Mouse (Mus musculus) lung, embryonic 14.5 days (tissue): ENCODE results near the gene Scaf8. TPM values are rescaled to one million over a fixed set of nuclear protein-coding genes. Genes with fewer than 3 reads are reported as not detected.
"Not testable (repeated sequence)": the region's sequence is repeated elsewhere in the genome, so short reads cannot be mapped to it uniquely, and the experiment has no call there.

ENCODE experiments used
- ATAC-seq: fragments of 200-750 bp; cut with Nextera tagmentation; 2 replicates; pipeline ENCODE4 v1.8.0; 2017; ENCODE audit warnings: mild to moderate bottlenecking, moderate TSS enrichment, moderate library complexity; ENCODE audit not compliant: insufficient read depth
- DNase-seq: peaks from one replicate; pipeline ENCODE4 v3.0.0-alpha.2; 2015
- H3K27ac ChIP-seq: fragments of 300-500 bp; sonication (generic); 2 replicates; pipeline ENCODE4 v1.5.1; 2014; ENCODE audit warnings: low read depth, mild to moderate bottlenecking, moderate library complexity
- H3K27me3 ChIP-seq: fragments of 300-500 bp; sonication (generic); 2 replicates; pipeline ENCODE4 v1.6.1; 2014; ENCODE audit warnings: low read length, control low read depth; ENCODE audit not compliant: insufficient read depth
- H3K36me3 ChIP-seq: fragments of 300-500 bp; sonication (generic); 2 replicates; pipeline ENCODE4 v1.6.1; 2014; ENCODE audit warnings: control low read depth; ENCODE audit not compliant: insufficient read depth
- H3K4me1 ChIP-seq: fragments of 300-500 bp; sonication (generic); 2 replicates; pipeline ENCODE4 v1.6.1; 2014; ENCODE audit warnings: antibody characterized with exemption, control low read depth; ENCODE audit not compliant: insufficient read depth
- H3K4me2 ChIP-seq: fragments of 300-500 bp; sonication (generic); 2 replicates; pipeline ENCODE4 v1.6.1; 2014; ENCODE audit warnings: mild to moderate bottlenecking
- H3K4me3 ChIP-seq: fragments of 300-500 bp; sonication (generic); 2 replicates; pipeline ENCODE4 v1.5.1; 2014; ENCODE audit warnings: low read depth, low read length
- H3K9ac ChIP-seq: fragments of 300-500 bp; sonication (generic); 2 replicates; pipeline ENCODE4 v1.6.1; 2014
- H3K9me3 ChIP-seq: fragments of 300-500 bp; sonication (generic); 2 replicates; pipeline ENCODE4 v1.6.1; 2016; ENCODE audit warnings: low read depth, low read length, control low read depth
- CTCF ChIP-seq: IDR thresholded peaks from 2 replicates; pipeline ENCODE4 v1.5.1; 2016; ENCODE audit warnings: antibody characterized with exemption, low read depth
- WGBS: fragments of 180-500 bp; shearing (Covaris S2); extraction: QIAGEN DNeasy Blood & Tissue Kit; methylation state at CpG from one replicate; pipeline ENCODE4 v1.1.7; 2014; 5-methylcytosine and 5-hydroxymethylcytosine counted together
- polyA plus RNA-seq: library from polyadenylated mRNA; unstranded; fragments of >200 nt; fragmentation: Nextera tagmentation; extraction: Ambion mirVana; gene quantifications from 2 replicates; pipeline ENCODE4 v1.2.1, GENCODE M21; 2014

The Scaf8 gene
- polyA plus RNA-seq, 1 experiment from 2014 or later = 30.2 TPM

- H3K36me3 ChIP-seq, H3K9me3 ChIP-seq, H3K27me3 ChIP-seq, H3K9ac ChIP-seq, H3K4me1 ChIP-seq, ATAC-seq, H3K27ac ChIP-seq: not testable (repeated sequence)
- H3K4me3 ChIP-seq = peak overlapping the region; percentile 47
- TF ChIP-seq CTCF = peak; percentile 44
- peak; percentile 61 for DNase-seq
- H3K4me2 ChIP-seq = peak overlapping the region; percentile 44
- WGBS = 6% methylated on average over 25 of the region's 25 CpGs
Measured at GRCm38 (mm10) chr17:3082756-3083749, 31.7 kb upstream of the Scaf8 start.

DNA sequence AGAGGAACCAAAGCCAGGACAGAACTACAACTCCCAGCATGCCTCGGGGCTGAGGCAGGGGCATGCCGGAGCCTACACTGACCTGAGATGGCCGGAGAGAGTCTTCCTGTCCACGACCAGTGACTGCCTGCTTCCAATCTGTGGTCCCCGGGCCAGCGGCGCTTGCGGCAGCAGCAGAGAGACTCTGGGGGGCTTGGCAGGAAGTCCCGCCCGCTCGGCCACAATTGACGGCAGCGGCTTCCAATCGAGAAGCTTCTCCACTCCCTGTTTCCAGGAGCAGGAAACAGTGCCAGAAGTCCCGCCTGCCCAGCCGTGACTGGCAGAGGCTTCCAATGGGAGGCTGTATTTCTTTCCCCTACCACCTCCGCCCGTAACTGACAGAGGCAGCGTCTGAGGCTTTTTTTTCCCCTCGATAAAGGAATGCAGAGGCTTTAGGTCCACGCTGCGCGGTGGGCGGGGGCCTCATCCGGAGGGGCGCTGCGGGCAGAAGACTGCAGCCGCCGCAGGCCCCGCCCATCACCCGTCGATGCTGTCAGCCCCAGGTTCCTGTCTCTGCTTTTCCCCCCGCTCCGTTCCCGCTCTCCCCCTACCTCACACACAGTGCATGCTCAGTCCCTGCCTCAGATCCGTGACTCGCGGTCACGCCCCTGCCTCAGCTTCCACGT is 30.8 kb upstream of the Scaf8 start:
- ATAC-seq = peak; percentile 84

GRCm38 (mm10) chr17:3084551-3084930 is 30.2 kb upstream of the Scaf8 start:
- 1% methylated on average over 31 of the region's 31 CpGs for WGBS

More for the DNA sequence above, 30.8 kb upstream of the Scaf8 start:
- peak overlapping the region; percentile 61 for H3K4me2 ChIP-seq
- no peaks in the 10 kb centered on the region for H3K36me3 ChIP-seq
- H3K9me3 ChIP-seq = no peaks in the 10 kb centered on the region; the same call in 1 of the 2 replicates
- TF ChIP-seq CTCF = no peak
- no peaks in the 10 kb centered on the region for H3K27me3 ChIP-seq
- peak overlapping the region; percentile 32; the same call in 1 of the 2 replicates for H3K9ac ChIP-seq
- DNase-seq = peak; percentile 97
- under 1% methylated on average over 39 of the region's 40 CpGs for WGBS
- H3K4me1 ChIP-seq = no peaks in the 10 kb centered on the region
- H3K4me3 ChIP-seq = peak overlapping the region; percentile 47
- H3K27ac ChIP-seq = peak overlapping the region; percentile 89

DNA sequence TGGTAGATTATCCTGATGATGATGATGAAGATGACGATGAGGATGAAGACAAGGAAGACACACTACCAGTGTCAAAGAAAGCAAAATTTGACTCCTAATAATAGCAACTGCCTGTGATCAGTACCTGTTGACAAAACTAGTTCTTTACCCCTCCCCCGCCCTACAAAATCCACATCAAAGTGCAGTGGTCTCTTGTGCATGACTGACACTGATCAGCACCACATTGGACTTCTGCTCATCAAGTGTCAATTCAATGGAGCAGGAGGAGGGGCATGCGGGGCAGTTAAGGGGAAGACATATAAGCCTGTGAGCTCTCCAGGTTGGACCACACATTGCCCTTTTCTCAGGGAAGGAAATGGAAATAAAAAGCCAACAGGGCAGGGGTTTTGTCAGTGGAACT is 29.6 kb upstream of the Scaf8 start:
- Histone ChIP-seq H3K4me2 (peak overlapping the region; percentile 61), H3K4me1 (no peaks in the 10 kb centered on the region), H3K36me3 (no peaks in the 10 kb centered on the region), H3K4me3 (peak overlapping the region; percentile 47; the same call in 1 of the 2 replicates), H3K9me3 (no peaks in the 10 kb centered on the region; the same call in 1 of the 2 replicates), H3K9ac (no peak overlapping the region), H3K27me3 (no peaks in the 10 kb centered on the region), H3K27ac (peak overlapping the region; percentile 89; the same call in 1 of the 2 replicates)
- no peak for ATAC-seq
- no peak for DNase-seq
- TF ChIP-seq CTCF = no peak
- 67% methylated on average over 3 of the region's 3 CpGs for WGBS

More at GRCm38 (mm10) chr17:3084551-3084930, 30.2 kb upstream of the Scaf8 start:
- DNase-seq (peak; percentile 84), ATAC-seq (peak; percentile 50)
- TF ChIP-seq CTCF = peak; percentile 84
- Histone ChIP-seq H3K9ac (peak overlapping the region; percentile 59), H3K27me3 (no peaks in the 10 kb centered on the region), H3K27ac (peak overlapping the region; percentile 89), H3K4me3 (peak overlapping the region; percentile 47), H3K4me2 (peak overlapping the region; percentile 61), H3K36me3 (no peaks in the 10 kb centered on the region), H3K4me1 (no peaks in the 10 kb centered on the region), H3K9me3 (no peaks in the 10 kb centered on the region; the same call in 1 of the 2 replicates)

- Histone ChIP-seq H3K4me1 (no peaks in the 10 kb centered on the region), H3K27me3 (no peaks in the 10 kb centered on the region), H3K9ac (no peak overlapping the region), H3K4me2 (no peak overlapping the region), H3K36me3 (no peaks in the 10 kb centered on the region), H3K9me3 (no peaks in the 10 kb centered on the region), H3K4me3 (no peak overlapping the region), H3K27ac (no peak overlapping the region)
- DNase-seq (no peak), ATAC-seq (no peak)
- no peak for TF ChIP-seq CTCF
- 42% methylated on average over 4 of the region's 4 CpGs for WGBS
Measured at GRCm38 (mm10) chr17:3092682-3093081, 22.1 kb upstream of the Scaf8 start.

GRCm38 (mm10) chr17:3099273-3099672 is 15.5 kb upstream of the Scaf8 start:
- 76% methylated on average over 1 of the region's 1 CpGs for WGBS
- not testable (repeated sequence) for H3K9me3 ChIP-seq

More at GRCm38 (mm10) chr17:3099273-3099672, 15.5 kb upstream of the Scaf8 start:
- H3K4me2 ChIP-seq, ATAC-seq, H3K9ac ChIP-seq, H3K27ac ChIP-seq, H3K27me3 ChIP-seq, H3K36me3 ChIP-seq, H3K4me3 ChIP-seq, DNase-seq, H3K4me1 ChIP-seq: not testable (repeated sequence)
